Mouse (Mus musculus) spleen, adult 2 months (tissue): ENCODE data around the gene Bpi.

Source experiments
- CTCF ChIP-seq: fragments of 200-500 bp; IDR thresholded peaks from 2 replicates; pipeline ENCODE4 v1.5.1; 2011; ENCODE audit warnings: mild to moderate bottlenecking, inconsistent platforms; ENCODE audit not compliant: insufficient read depth, insufficient read length, insufficient replicate concordance; ENCODE audit errors: extremely low read depth
- POLR2A ChIP-seq: fragments of 200-500 bp; IDR thresholded peaks from 2 replicates; pipeline ENCODE4 v1.6.1; 2011; ENCODE audit warnings: low read depth, low read length, inconsistent platforms

- TF ChIP-seq CTCF (no peak), POLR2A (no peak)
Observed at GRCm38 (mm10) chr2:158225301-158225700, 32.6 kb upstream of the Bpi start.
